Mouse (Mus musculus) left cerebral cortex, adult 8-10 months (tissue): ENCODE measurements around the gene Zkscan8. TPM values are rescaled to one million over a fixed set of nuclear protein-coding genes. Genes with fewer than 3 reads are reported as not detected.
"Not testable (repeated sequence)": the region's sequence is repeated elsewhere in the genome, so short reads cannot be mapped to it uniquely, and the experiment has no call there.

Source experiments
- DNase-seq, 2 experiments: peaks; one replicate each; pipeline ENCODE4 v3.0.0; 2022; ENCODE audit warnings: low spot score in 2 of 2
- total RNA-seq, 4 experiments: library from RNA; stranded (reverse); gene quantifications; 2 replicates each; pipeline ENCODE4 v1.2.4; 2022

Gene Zkscan8
- total RNA-seq, result 10 to 100 TPM; 16.2 to 16.5 (median 16.3) TPM

- DNase-seq, result peak; percentile 68 to 77
Observed at GRCm38 (mm10) chr13:21530781-21531201, at the start of gene Zkscan8. Zkscan8 (minus strand) TSS chr13:21531120.

- no peak for DNase-seq
Observed at GRCm38 (mm10) chr13:21559793-21560192, 28.9 kb upstream of the Zkscan8 start, which contains the start of gene Olfr1535. Olfr1535 (minus strand) TSS chr13:21559893.

GRCm38 (mm10) chr13:21550416-21551110 lies 19.6 kb upstream of the Zkscan8 start:
- no peak for DNase-seq

GRCm38 (mm10) chr13:21549487-21549886 lies 18.6 kb upstream of the Zkscan8 start:
- no peak for DNase-seq

GRCm38 (mm10) chr13:21542708-21543107 lies 11.8 kb upstream of the Zkscan8 start, which contains the start of gene Olfr1366:
Olfr1366 (minus strand) TSS chr13:21542808.
- no peak for DNase-seq

- DNase-seq, result no peak
Observed at GRCm38 (mm10) chr13:21530136-21530535, 784 bp downstream of the Zkscan8 start.

GRCm38 (mm10) chr13:21506221-21506649 lies 24.7 kb downstream of the Zkscan8 start:
- peak; percentile 60 to 66 for DNase-seq

GRCm38 (mm10) chr13:21502296-21502695 lies 28.6 kb downstream of the Zkscan8 start:
- DNase-seq, result no peak

- DNase-seq, result not testable (repeated sequence)
Observed at GRCm38 (mm10) chr13:21501182-21501581, 29.7 kb downstream of the Zkscan8 start, which contains the start of gene Gm11273. Gm11273 (minus strand) TSS chr13:21501418.

- no peak for DNase-seq
Observed at GRCm38 (mm10) chr13:21495080-21495479, 35.8 kb downstream of the Zkscan8 start, which contains the start of gene AK157302. AK157302 (plus strand) TSS chr13:21495223.

- no peak for DNase-seq
Observed at GRCm38 (mm10) chr13:21492847-21493246, 38.1 kb downstream of the Zkscan8 start.

- no peak for DNase-seq
Observed at GRCm38 (mm10) chr13:21486881-21487280, 44.0 kb downstream of the Zkscan8 start.

GRCm38 (mm10) chr13:21478759-21479670 lies 51.9 kb downstream of the Zkscan8 start, which contains the start of the genes Zkscan4 and Gm10065:
Zkscan4 (plus strand) TSS chr13:21478907.
Gm10065 (minus strand) TSS chr13:21479441.
- peak; percentile 54 to 67 for DNase-seq

- no peak for DNase-seq
Observed at GRCm38 (mm10) chr13:21472427-21472826, 58.5 kb downstream of the Zkscan8 start.

GRCm38 (mm10) chr13:21469097-21469496 lies 61.8 kb downstream of the Zkscan8 start:
- no peak for DNase-seq

GRCm38 (mm10) chr13:21468061-21469019 lies 62.6 kb downstream of the Zkscan8 start, which contains the start of gene Nkapl:
Nkapl (minus strand) TSS chr13:21468509.
- peak; percentile 55 to 60 for DNase-seq

- DNase-seq, result no peak
Observed at GRCm38 (mm10) chr13:21467336-21467735, 63.6 kb downstream of the Zkscan8 start.
